Mouse (Mus musculus): ENCODE data around the gene Acbd6. TPM values are rescaled to one million over a fixed set of nuclear protein-coding genes. Genes with fewer than 3 reads are reported as not detected.

The Acbd6 gene
- total RNA-seq (2014; fragmentation: Nextera tagmentation) (57.0 and 70.9 TPM in 2 replicates), total RNA-seq (2017) (18.9 and 44.0 TPM in 2 replicates)

DNA sequence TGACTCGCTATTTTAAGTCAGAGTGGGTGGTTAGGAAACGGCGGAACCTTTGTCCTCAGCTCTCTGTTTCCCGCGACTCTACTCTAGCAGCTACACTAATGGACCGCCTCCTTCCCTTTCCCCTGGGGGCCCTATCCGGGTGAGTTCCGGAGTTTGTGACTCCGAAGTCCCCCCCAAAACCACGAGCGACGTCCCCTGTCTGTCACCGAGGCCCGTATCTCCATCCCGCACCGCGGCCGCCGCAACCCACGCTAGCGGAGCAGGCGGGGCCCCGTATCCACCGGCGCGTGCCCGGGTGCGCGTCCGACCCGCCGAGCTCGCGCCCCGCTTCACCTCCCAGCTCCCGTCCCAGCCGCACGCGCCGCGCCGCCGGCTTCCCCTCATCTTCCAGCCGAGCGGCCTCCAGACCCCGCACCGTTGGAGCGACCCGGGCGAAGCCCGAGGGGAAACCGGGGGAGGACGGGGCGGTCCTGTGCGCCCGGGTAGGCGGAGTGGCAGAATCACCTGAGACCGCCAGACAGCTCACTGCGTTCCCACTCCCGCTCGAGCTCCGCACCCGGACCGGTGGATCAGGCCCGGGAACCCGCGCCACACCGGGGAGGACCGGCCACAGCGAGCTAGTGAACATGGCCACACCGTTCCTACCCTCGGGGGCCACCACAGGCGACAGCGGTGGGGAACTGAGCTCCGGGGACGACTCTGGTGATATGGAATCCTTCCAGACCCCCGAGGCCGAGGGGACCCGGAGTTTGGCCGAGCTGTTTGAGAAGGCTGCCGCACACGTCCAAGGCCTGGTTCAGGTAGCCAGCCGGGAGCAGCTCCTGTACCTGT lies at the start of gene Acbd6:
Gene Acbd6, plus strand, starts transcription at position 109 of the 831 bp plus-strand sequence.
- peak; percentile 76 for ATAC-seq (replicated peaks; ENCODE audit: low FRiP score, low TSS enrichment, poor library complexity, severe bottlenecking)

DNA sequence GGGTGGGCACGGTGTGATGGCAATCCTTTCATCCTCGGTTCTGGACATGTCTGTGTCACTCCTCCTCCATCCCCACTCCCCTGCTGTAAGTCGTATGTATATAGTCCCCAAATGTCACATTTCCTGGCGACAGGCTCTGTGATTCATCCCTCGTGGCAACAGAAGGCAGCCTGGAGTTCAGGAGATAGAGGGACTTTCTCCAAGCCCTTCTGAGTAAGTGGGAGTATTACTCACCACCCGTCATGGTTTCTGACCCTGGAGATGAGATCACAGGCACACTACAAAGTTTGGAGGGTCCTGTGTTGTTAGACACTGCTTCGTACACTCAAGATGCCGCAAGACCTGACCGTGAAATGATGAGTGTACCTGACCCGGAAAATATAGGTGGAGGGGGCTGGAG lies 47.7 kb upstream of the Acbd6 start:
- no peak for ATAC-seq (replicated peaks; ENCODE audit: low FRiP score, low TSS enrichment, poor library complexity, severe bottlenecking)

DNA sequence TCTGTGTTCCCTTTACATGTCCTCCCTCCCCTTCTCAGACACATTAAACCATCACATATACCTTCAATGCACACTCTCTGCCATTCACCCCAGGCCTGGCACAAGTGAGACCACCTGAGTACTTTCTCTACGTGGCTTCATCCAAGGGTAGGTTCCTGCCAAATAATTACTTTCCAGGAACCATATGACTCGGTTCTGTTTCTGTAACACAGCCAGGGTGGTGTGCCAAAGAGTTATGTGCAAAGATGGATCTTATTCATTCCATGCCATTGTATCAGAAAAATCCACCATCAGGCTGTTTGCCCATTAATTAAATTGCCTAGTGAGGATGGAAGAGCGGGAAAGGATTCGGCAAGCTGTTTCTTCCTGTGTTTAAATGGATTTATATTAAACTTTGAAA lies 42.1 kb upstream of the Acbd6 start:
- ATAC-seq (replicated peaks; ENCODE audit: low FRiP score, low TSS enrichment, poor library complexity, severe bottlenecking): no peak

DNA sequence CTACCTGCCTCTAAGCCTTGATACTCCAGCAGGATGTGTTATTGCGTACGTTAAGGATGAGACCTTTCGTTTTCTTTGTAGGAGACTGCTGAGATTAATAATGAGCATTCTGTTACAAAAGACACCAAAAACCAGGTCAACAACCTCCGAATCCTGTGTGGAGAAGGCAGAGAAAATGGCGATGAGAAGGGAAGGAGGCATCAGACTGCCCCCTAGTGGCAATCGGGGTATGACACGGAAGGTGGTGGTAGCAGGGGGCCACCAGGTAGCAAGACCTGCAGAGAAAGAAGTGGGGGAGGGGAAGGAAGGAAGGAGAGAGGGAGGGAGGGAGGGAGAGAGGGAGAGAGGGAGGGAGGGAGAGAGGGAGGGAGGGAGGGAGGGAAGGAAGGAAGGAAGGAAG lies 41.3 kb upstream of the Acbd6 start:
- ATAC-seq (replicated peaks; ENCODE audit: low FRiP score, low TSS enrichment, poor library complexity, severe bottlenecking): peak; percentile 65; the same call in 1 of the 2 replicates

DNA sequence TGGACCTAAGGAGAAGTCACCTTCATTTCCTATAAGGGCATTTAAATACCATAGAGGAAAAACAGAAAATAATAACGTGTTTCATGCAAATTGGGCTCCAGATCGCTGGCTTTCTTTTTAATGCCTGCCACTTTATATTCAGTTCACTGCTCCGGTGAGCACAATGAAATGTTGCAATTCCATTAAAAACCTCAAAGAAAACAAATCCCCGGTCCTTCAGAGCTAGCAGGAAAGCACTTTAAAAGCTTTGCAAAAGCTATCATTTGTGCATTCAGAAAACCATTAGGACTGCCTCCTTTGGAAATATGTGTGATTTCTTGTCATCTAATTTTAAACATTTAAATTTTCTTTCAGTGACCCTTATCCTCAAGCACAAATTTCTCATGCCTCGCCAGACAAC lies 40.9 kb upstream of the Acbd6 start:
- no peak for ATAC-seq (replicated peaks; ENCODE audit: low FRiP score, low TSS enrichment, poor library complexity, severe bottlenecking)

DNA sequence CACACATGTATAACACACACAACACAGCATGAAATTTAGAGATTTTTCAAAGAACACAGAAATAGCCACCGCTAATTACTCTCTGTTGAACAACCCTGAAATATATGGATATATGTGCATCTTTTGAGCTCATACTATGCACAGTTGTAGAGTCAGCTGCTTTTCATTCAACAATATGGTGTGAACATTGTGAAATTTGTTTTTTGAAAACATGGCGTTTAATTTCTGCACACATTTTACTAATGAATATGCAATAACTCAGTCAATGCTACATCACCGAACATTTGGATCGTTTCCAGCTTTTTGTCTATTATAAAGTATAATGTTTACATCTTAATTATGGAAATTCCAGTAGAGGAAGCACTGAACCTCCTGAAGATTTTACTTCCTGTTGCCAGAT lies 37.6 kb upstream of the Acbd6 start:
- ATAC-seq (replicated peaks; ENCODE audit: low FRiP score, low TSS enrichment, poor library complexity, severe bottlenecking): no peak

DNA sequence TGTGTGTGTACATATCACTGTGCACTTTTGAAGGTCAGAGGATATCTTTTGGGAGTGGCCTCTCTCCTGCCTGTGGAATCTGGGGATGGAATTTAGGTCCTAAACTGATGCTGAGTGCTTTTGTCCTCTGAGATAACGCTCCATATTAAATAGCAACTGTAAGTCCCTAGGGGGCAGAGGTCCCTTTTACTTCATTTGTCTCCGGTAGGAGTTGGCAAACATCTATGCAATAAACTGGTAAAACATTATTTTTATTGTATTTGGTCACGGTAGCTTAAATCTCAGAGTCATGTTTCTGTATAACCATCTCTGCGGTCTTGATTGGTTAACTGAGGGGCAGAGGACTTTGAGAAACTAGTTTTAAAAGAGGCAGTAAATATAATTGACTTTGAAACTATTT lies 35.4 kb upstream of the Acbd6 start:
- ATAC-seq (replicated peaks; ENCODE audit: low FRiP score, low TSS enrichment, poor library complexity, severe bottlenecking): no peak

DNA sequence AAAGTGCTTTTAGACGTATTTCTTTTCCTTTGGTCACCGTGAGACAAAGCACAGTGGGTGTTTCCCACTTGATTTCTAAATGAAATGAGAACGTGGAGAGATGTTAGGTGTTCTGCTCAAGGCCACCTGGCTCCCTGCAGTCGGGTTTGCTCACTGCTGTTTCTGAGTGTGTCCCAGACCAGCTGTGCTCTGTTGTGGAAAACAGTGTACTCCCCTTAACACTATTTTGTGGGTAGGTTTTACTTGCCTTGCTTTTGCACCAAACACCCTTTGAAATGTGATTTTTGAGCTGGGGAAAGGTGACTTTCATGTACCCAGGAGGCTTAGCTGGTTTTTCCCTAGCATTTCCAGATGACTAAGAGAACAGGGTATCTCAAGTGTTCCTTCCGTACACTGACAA lies 31.7 kb upstream of the Acbd6 start:
- no peak for ATAC-seq (replicated peaks; ENCODE audit: low FRiP score, low TSS enrichment, poor library complexity, severe bottlenecking)

DNA sequence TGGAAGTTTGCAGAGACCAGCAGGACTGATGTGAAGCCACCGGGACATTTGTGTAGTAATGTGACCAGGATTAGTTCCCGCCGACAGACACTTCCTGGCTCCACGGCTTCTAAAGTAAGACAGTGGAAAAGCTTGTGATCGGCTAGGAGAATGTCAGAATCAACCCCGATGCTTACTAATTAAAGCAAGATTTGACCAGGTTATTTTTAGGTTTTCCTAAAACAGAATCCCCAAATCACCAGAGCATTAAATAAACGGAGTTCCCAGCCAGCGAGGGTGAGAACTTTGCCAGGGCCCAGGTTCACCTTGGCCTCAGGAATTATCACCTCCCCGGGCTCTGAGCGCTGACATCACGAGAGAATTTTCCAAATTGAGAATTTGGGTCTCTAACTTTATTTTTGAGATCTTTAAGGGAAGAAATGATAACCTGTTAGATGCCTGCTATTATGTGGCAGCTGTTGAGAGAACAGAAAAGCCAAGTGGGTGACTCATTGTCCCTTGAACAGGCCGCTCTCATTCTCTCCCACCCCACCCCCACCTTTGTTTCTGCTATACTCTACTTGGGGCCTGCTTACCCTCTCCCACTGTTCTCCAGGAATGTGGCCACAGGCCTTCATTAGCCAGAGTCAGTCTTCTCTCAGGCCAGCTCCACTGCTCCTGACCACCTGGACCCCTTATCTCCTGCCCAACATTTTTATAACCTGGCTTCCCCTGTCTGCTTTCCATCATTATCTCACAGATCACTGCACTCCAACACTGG lies 30.7 kb upstream of the Acbd6 start:
- ATAC-seq (replicated peaks; ENCODE audit: low FRiP score, low TSS enrichment, poor library complexity, severe bottlenecking): no peak

DNA sequence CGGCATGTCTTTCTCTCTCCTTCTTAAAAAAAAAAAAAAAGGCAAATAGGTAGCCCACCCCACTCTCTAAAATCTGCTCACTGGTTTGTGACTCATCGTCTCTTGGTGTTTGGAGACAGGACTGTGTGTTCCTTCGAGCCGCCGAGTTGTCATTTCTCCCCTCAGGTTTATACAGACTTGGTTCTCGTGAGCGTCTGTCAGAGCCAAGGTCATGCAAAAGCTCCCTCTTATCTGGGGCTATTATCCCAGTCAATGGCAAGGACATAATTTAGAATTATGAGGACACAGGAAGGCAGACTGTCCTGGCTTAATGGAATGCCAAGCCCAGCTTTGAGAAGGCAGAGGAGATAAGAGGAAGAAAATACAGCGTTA lies 30.1 kb upstream of the Acbd6 start:
- no peak for ATAC-seq (replicated peaks; ENCODE audit: low FRiP score, low TSS enrichment, poor library complexity, severe bottlenecking)

DNA sequence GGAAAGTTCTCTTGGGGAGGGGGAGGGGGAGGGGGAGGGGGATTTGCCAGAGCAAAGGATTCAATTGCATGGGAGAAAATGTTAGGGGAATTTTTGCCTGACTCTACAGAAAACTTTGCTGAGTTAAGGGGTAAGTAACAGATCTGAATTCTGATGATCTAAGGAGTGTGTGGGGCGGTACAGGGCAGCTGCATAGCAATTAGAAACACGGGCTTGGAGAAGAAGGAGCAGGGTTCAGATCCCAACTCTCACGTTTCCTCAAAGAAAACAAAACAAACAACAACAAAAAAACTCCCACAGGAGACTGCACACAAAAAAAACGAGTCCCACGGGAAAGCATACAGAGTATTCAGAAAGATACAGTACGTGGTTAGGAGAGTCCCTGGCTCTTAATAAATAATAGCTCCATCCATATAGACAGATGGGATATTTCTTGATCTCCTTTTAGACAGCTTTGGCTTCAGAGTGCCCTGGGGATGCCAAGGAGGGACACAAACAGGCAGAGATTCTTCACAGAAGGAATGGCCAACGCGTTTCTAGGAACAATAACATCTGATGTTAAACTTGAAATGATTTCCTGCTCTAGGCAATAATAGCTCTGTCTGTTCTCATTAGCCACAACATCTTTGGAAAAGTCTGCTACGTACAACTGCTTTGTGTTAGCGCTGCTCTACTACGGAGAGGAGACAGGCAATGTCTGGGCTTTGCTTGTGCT lies 29.4 kb upstream of the Acbd6 start:
- ATAC-seq (replicated peaks; ENCODE audit: low FRiP score, low TSS enrichment, poor library complexity, severe bottlenecking): no peak

DNA sequence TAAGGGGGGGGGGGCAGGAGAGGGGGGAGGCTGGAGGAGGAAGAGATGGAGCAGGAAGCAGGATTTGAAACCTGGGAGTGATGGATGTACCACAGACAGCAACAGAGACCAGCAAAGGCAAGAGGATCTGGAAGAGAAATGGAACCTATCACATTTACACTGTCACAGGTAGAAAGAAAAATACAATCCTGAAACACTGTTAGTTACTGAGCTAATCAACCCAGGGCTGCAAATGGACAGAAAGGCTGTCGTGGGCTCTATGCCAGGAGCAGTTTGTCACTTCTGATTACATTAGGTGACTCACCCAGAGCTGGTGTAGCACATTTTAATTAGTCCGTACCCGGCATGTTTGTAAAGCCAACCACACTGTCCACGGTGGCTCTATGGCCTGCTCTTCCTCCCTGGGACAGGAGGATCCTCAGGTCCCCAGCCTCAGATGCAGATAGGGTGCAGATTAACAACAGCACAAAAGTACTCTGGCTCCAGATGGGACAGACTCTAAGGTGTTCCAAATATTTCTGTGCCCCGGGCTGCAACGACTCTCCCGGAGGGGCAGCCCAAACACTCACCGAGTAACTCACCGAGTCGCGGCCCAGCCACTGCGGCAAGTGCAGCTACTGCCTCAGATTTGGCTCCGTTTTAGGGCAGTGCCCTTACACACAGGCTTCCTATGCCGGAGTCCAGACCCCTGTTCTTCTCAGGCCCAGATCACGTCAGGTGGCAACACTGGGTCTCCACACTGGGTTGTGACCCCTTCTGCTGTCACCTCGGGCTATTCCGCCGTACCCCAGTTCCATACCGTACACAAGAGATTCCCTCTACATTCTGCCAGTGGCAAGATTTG lies 28.6 kb upstream of the Acbd6 start:
- ATAC-seq (replicated peaks; ENCODE audit: low FRiP score, low TSS enrichment, poor library complexity, severe bottlenecking): no peak

DNA sequence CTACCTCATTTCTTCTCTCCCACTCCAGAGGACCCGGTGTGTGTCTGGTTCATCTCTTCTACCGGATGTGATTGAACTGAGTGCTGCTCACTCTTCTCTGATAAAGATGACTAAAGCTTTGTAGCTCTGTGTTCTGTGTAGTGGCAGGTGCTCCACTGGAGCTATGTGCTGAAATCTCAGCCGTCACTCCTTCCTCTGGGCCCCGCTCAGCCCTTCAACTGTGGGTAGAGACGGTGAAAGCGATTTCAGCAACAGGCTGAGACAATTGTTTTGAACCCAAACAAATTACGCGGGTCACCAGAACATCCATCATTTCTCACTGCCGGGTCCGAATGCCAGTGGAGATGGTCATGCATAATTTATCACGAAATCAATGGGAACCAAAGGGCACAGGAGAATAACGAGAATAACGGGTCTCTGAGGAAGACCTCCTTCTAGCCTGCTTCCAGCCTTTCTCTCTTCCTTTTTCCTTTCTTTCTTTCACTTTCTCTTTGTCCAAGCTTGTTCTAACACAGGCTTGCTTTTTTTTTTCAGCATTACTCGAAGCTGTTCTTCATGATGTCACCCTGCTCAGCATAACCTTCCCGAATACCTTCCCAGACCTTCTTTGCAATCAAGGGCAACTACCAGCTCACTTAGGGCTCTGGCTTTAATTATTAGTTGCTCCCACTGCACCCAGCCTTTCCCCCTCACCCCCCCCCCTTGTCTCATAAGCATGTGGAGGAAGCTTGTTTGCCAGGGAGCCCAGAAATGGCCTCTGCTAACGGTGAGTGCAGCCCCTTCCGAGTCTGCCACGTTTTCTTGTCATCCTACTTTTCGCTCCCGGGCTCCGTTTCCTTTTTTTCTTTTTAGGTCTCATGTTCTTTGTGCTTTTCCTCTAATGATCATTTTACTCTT lies 27.1 kb upstream of the Acbd6 start:
- ATAC-seq (replicated peaks; ENCODE audit: low FRiP score, low TSS enrichment, poor library complexity, severe bottlenecking): no peak

DNA sequence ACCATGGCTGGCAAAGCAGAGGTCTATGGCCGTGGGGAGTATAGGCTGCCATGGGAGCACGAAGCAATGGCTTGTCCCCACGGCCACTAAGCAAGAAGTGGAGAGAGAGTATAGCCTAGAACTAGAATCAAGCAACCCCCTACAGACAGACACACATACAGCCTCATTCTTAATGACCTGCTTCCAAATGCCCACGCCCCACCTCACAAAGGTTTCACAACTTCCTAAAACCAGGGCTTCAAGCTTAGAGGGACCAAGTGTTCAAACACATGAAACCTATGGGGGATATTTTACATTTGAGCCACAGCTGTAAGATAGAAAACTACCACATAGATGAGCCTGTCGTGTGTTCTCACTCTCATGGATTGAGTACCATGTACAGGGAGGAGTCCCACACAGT lies 25.5 kb upstream of the Acbd6 start:
- no peak for ATAC-seq (replicated peaks; ENCODE audit: low FRiP score, low TSS enrichment, poor library complexity, severe bottlenecking)

DNA sequence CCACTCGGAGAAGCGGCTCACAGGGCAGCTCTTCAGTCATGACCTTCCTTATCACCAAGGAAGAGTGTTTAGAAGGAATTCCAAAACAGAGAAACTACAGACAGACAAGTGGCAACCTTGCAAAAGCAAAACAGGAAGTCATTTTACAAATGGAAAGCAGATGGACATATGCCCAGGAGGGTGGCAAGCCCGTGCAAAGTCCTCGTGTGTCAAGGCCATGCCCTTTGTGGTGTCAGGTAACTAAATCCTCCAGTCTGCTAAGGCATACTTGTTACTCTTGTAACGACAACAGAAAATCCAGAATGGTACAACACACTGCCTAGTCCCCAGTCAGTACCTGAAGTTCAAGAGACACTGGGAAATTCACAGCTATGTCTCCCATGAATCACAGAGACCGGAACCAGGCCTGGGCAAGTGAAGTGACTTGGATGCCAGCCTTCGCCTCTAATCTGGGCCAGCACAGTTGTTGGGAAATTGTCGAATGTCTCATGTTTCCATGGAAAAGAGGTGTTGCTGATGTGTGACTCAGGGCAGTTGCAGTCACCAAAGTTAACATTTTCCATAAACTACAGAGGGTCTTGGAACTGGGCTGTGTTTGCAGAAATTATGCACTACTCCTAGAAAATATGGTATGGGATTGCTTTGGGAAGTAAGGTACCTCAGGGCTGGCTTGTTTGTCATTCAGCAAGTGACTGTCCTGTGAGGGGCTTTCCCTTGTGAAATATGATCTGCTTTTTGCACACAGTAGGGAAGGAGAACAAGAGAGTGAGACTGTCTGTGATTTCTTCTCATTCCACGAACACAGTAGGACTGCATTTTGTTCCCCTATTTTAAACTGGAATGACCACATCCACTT lies 24.9 kb upstream of the Acbd6 start:
- ATAC-seq (replicated peaks; ENCODE audit: low FRiP score, low TSS enrichment, poor library complexity, severe bottlenecking): no peak

DNA sequence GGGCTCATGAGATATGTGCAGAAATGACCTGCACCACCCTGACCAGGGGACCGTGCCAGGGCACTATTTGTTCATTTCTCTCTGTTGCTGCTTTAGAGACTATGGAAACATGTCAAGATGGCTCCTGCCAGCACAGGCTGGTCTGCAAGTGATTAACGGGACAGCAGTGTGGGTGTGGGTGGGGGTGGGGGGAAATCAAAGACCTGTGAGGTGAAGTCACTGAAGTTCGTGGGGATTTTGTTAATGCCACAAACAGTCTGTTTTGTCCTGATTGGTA lies 24.3 kb upstream of the Acbd6 start:
- no peak for ATAC-seq (replicated peaks; ENCODE audit: low FRiP score, low TSS enrichment, poor library complexity, severe bottlenecking)

DNA sequence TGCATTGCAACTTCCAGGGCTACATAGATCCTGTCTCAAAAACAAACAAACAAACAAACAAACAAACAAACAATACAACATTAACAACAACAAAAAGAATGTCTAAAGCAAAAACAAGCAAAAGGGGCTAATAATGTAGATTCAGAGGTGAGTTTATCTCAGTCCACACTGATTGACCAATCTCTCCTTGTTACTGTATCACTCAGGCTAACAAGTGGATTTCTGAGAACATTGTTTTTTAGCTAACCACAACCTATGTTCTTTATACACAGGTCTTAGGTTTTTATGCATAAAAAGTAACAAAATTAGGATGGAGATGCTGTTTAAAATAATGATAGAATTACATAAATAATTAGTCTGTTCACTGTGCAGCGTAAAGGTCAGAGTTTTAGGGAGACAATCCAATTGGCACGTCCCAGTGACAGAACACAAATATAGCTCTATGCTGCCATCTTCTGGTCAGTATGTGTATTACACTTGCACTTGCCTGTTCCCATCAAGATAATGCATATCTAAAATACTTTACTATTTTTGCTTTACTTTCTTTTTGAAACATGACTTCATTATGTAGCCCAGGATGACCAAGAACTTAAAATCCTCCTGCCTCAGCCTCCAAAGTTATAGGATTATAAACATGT lies 20.8 kb upstream of the Acbd6 start:
- ATAC-seq (replicated peaks; ENCODE audit: low FRiP score, low TSS enrichment, poor library complexity, severe bottlenecking): peak; percentile 79; the same call in 1 of the 2 replicates
